Mouse (Mus musculus) heart, adult 9 months (tissue): Measurements from ENCODE around the gene Nabp2.

Source experiments
- DNase-seq, 2 experiments: peaks; one replicate each; pipeline ENCODE4 v3.0.0; 2022; ENCODE audit warnings: low spot score in 2 of 2

The Nabp2 gene

GRCm38 (mm10) chr10:128411211-128412054 lies at the start of gene Nabp2, which contains the start of gene Rnf41:
TSS of gene Nabp2 (minus strand) at chr10:128411492.
TSS of gene Rnf41 (plus strand) at chr10:128411657.
- DNase-seq: peak; percentile 95 to 96

- no peak for DNase-seq
These were observed 49.0 kb upstream of the Nabp2 start for GRCm38 (mm10) chr10:128460270-128460630.

GRCm38 (mm10) chr10:128459409-128460269 lies 48.3 kb upstream of the Nabp2 start:
- peak; percentile 36 to 52 for DNase-seq

- peak; percentile 81 for DNase-seq
These were observed 47.6 kb upstream of the Nabp2 start, which contains the start of gene Smarcc2 for GRCm38 (mm10) chr10:128458719-128459408. TSS of gene Smarcc2 (plus strand) at chr10:128459248.

GRCm38 (mm10) chr10:128458348-128458718 lies 47.0 kb upstream of the Nabp2 start:
- DNase-seq: peak; percentile 80 to 89

- DNase-seq: no peak
These were observed 46.4 kb upstream of the Nabp2 start for GRCm38 (mm10) chr10:128457676-128458075.

- peak; percentile 38 to 63 for DNase-seq
These were observed 44.0 kb upstream of the Nabp2 start for GRCm38 (mm10) chr10:128455280-128455679.

- no peak for DNase-seq
These were observed 43.2 kb upstream of the Nabp2 start for GRCm38 (mm10) chr10:128454471-128454870.

GRCm38 (mm10) chr10:128451014-128451413 lies 39.7 kb upstream of the Nabp2 start:
- no peak for DNase-seq

GRCm38 (mm10) chr10:128445407-128445806 lies 34.1 kb upstream of the Nabp2 start:
- no peak for DNase-seq

- no peak for DNase-seq
These were observed 33.1 kb upstream of the Nabp2 start for GRCm38 (mm10) chr10:128444354-128444753.

GRCm38 (mm10) chr10:128442718-128443117 lies 31.4 kb upstream of the Nabp2 start:
- DNase-seq: no peak

- DNase-seq: no peak
These were observed 30.2 kb upstream of the Nabp2 start for GRCm38 (mm10) chr10:128441324-128442119.

GRCm38 (mm10) chr10:128440407-128440806 lies 29.1 kb upstream of the Nabp2 start:
- DNase-seq: no peak

- peak in 1 of 2 experiments; percentile 40 for DNase-seq
These were observed 27.5 kb upstream of the Nabp2 start for GRCm38 (mm10) chr10:128438675-128439279.

GRCm38 (mm10) chr10:128436376-128436775 lies 25.1 kb upstream of the Nabp2 start:
- DNase-seq: no peak

- no peak for DNase-seq
These were observed 24.6 kb upstream of the Nabp2 start for GRCm38 (mm10) chr10:128435873-128436272.

GRCm38 (mm10) chr10:128435186-128435823 lies 24.0 kb upstream of the Nabp2 start:
- peak; percentile 41 to 70 for DNase-seq

GRCm38 (mm10) chr10:128434681-128435080 lies 23.4 kb upstream of the Nabp2 start:
- no peak for DNase-seq

GRCm38 (mm10) chr10:128433417-128433816 lies 22.1 kb upstream of the Nabp2 start:
- DNase-seq: no peak
